Mouse (Mus musculus) cerebellum, postnatal 10 days (tissue): Measurements from ENCODE around the gene Pigp.
A peak's percentile ranks its signal among the peaks of the same experiment; 100 is the strongest.

ENCODE experiments used
- DNase-seq, 2 experiments: peaks; one replicate each; pipeline ENCODE4 v3.0.0; 2021; ENCODE audit warnings: mixed read lengths in 2 of 2

Gene Pigp

DNA sequence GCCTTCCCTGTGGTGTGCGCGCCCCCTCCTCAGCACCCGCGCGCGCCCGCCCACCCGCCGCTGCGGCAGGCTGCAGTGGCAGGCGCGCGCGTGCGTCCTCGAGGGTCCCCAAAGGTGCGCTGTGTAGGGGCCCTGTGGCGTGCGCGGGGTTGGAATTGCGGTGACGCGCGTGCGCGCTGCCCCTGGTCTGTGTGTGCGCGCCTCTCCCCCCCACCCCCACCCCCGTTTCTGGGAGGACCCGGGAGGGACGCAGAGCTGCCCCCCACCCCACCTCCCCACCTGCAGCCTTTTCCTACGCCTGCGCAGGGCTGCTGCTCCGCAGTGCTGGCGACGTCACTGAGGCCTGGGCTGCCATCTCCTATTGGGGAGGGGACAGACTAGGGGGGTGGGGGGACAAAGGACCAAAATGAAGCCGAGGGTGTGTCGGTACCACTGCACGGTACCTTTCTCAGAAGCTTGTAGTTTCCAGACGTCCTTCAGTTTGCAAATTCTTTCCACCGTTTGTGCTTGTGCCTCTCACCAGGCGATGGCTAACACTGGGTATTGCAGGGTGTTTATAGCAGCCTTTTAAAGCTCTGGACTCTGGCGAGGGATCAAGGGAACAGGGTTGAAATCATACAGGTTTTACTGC lies at the start of gene Pigp:
Pigp (minus strand) TSS at position 542 of the 631 bp plus-strand sequence.
- peak; percentile 91 to 92 for DNase-seq

DNA sequence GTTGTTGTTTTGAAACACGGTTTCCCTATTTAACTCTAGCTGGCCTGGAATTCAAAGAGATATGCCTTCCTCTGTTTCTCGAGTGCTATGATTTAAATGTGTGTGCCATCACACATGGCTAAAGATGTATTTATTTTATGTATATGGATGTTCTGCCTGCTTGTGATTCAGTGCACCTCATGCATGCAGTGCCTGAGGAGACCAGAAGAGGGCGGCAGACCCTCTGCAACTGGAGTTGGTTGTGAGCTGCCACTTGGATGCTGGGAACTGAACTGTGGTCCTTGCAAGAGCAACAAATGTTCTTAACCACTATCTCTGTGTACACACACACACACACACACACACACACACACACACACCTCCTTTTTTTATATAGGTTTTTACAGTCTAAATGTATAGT lies 48.9 kb upstream of the Pigp start:
- DNase-seq, result peak; percentile 19

DNA sequence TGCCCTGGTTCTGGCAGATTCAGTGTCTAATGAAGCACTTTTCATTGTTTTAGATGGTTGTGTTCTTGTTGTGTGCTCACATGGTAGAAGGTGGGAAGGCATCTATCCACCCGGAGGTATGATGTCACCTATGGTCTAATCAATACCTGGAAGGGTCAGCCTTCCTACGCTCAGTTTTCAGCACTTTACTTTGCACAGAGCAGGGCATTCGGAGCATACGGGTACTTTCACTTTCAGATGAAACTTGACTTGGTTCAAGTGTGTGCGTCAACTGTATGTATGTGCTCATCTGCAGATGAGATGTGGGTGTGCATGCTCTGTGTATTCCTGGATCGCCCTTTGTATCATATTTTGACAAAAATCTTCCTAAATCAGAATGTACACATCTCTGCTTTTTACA lies 42.5 kb upstream of the Pigp start:
- DNase-seq, result no peak

DNA sequence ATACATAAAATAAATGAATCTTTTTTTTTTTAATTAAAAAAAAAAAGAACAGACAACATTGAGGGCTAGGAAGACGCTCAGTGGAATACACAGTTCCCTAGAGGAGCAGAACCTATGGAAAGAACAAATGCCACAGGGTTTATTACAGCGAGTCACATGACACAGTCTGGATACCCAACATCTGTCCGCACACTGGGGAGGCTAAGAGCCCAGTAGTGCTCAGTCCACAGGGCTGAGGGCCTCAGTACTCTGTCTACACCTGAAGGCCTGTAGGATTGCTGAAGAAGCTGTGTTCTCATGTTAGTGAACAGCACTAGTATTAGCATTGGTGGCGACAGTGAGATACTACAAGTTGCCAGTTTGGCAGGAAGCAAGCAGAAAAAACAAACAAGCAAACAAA lies 41.1 kb upstream of the Pigp start:
- DNase-seq, result peak in 1 of 2 experiments; percentile 10

DNA sequence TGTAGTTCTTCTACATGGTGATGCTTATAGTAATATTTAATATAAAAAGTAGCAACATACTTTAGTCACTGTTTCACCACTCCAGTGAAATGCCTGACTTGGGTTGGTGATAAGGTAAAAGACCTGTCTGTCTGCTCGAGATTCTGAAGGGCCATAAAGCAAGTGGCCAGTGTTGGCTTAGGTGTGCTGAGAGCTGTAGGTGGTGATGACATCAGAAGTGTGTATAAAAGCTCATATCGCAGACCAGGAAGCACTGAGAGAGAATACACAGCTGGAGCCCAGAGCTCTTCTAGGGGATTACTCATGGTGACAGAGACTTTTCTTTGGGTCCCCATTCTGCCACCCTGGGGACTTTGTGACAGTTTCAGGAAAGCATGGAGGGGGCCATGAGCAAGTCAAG lies 40.6 kb upstream of the Pigp start:
- no peak for DNase-seq

DNA sequence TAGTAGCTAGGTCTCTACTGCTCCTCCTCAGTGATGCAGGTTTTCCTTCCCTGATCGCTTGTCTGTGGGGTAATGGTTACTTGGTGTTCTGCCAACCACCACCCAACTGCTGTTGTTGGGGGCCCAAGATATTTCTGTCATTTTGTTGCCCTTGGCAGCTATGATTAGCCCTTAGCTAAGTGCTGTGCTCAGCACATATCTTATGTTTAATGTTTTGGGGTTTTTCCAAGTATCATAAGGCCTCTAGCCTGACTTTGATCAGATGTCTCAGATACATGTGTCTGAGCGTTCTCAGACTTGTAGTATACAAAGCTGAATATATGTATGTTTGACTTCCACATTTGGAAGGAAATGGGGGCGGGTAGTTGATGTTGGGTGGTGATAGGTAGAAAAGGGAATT lies 39.6 kb upstream of the Pigp start:
- no peak for DNase-seq

DNA sequence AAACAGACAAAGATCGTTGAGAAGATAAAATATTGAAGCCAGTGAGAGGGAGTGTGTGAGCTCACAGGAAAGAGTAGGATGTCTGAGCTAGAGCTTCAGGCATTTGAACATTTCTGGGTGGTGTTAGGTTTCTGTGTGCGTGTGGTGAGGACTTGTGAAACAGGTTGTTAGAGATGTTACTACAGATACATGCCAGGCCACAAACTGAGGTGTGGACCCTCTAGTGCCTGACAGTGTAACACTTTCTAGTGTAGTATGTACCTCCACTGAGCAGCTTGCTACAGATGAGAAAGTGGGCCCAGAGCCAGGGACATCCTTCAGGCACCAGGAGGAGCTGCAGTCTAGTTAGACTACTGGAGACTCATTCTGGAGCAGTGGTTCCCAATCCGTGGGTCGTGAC lies 30.5 kb upstream of the Pigp start:
- peak; percentile 66 to 69 for DNase-seq

DNA sequence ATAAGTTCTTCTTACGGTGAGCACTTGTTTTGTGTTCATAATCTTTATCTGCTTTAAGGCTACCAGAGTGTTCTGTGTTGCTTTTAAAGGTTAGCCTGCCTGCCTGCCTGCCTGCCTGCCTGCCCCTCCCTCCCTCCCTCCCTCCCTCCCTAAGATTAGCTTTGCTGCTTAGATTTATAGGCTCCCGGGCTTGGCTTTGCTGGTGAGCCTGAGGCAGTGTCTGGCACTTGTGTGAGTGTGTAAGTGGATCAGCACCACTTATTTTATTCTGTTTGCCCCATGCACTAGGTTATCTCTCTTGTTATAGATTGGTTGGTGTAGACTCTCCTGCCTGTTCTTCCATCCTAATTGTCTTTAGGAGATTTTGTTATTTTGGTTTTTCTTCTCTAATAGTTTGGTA lies 30.0 kb upstream of the Pigp start:
- no peak for DNase-seq

DNA sequence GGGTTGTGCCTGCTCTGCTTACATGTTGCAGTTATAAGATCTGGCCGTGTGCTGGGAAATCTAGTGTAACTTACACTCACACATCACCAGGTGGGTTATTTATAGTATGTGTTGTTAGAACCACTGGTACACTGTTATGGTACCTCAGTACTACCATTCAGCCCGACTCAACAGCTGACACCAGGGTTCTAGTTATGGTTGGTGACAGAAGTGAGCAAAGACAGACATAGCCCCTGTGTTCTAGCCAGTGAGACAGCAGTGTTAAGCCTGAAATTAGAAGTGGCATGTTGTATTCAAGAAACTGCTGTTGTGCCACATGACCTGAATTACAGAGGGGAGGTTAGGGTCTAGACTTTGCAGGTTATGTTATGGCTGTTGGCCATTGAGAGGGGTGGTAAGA lies 27.5 kb upstream of the Pigp start:
- no peak for DNase-seq

DNA sequence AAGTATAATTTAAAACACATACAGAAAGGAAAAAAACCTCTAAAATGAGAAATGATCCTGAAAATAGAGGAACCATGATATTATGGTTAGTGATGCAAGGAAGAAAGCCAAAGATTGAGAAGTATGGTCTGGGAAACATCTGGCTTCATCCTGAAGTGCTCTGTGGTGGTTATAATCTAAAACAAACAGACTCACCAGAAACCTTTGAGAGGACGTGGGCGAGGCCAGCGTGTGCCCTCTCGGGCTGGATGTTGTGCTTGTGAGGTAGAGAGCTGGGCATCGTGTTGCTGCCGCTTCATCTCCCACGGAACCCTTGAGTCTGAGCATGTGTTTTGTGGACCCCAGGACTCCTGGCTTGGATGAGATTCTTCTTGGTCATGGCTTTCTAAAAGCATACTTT lies 25.0 kb upstream of the Pigp start:
- no peak for DNase-seq

DNA sequence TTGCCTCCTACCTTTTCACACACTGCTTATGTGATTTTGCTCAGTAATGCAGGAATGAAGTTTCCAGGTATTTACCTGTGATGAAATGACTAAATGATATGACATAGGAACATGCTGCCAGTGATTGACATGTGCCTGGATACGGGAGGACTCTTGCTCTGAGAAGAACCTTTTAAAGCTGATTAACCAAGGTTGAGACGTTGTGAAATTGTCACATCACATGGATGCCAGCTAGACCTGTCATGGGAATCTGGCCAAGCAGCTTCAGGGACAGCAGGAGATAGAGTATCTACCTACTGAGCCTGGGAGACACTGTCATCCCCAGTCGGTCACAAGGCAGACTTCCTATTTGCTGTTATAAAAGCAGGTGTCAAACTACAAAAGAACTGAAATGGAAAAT lies 23.4 kb upstream of the Pigp start:
- peak; percentile 16 to 22 for DNase-seq

DNA sequence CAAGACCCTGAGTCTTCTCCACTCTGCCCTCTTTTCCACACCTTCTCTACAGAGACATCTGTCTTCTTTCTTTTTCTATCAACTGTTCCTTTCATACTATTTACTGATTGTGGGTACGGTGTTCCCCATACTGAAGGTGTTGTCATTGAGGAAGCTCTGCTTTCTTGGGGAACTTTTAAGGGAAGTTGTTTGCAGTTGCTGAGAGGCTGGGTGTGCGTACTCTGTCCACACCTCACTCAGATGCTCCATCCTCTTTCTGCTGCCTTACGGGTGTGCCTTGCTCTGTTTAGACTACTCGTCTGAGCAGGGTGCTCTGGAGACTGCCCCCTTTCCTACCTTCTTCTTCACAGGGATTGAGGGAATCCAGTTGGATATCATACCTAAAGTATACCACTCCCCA lies 20.7 kb upstream of the Pigp start:
- no peak for DNase-seq

DNA sequence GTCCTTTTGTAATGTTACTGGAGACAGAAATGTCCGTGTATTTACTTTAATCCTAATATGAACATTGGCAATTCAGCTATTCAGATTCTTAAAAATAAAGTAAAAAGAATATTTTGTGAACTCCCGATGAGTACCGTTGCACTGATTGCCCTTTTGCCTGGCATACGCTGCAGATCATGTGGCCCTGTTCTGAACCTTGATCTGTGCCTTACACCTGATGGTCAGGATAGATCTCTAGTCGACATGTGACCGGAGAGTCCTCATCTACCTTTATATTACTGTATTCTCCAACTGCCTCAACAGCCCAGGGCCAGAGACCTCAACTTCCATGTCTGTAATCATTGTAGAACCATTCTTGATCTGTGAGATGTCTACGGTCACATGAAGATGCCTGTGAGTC lies 16.0 kb upstream of the Pigp start:
- DNase-seq, result no peak

DNA sequence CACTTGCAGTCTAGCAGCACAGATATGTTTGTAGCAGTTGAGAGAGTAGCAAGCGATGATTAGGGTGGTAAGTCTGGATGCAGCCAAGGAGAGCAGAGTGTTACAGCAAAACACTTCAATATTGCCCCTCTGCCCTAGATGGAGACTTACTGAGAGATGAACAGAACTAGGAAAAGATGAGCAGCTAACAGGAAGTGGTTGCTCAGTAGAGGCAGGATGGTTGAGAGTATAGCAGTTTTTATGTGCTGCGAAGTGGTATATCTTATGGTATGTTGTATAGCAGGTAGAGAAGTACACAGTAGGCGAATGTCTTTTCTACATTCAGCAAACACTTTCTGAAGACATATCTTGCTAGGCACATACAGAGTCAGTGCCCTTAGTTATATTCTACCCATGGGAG lies 11.6 kb upstream of the Pigp start:
- DNase-seq, result no peak

DNA sequence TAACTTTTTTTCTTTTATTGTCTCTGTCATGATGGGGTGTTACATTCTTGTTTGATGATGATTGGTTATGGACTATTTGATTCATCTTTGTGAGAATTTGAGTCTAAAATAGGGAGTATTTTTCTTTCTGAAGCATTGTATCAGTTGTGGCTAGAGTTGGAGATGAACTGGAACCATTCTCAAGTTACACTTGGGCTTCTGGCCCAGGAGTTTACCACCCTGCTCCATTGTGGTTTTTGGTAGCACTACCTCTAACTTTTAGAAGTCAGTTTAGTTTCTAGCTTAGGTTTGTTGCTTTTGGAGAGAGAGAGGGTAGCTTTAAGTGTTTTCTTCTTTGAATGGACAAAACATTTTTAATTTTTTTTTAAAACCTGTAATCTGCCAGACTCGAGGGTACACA lies 7.7 kb upstream of the Pigp start:
- no peak for DNase-seq

DNA sequence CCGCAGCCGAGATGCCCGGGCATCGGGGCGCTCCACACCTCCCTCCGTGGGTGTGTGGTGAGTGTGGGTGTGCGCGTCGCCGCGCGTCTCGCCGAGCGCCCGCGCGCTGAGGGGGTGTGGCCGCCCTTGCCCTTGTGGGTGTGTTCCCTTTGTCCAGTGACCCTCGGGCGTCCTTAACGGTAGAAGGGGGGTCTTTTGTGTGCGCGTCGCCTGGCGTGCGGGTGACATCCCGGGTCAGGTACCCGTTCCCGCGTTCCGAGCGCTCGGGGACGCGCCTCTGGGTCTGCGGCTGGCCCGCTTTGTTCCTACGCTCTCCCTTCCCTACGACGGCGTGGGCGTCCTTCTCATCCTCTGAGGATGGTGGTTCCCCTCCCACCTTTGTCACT lies 734 bp downstream of the Pigp start:
- peak; percentile 87 to 89 for DNase-seq

DNA sequence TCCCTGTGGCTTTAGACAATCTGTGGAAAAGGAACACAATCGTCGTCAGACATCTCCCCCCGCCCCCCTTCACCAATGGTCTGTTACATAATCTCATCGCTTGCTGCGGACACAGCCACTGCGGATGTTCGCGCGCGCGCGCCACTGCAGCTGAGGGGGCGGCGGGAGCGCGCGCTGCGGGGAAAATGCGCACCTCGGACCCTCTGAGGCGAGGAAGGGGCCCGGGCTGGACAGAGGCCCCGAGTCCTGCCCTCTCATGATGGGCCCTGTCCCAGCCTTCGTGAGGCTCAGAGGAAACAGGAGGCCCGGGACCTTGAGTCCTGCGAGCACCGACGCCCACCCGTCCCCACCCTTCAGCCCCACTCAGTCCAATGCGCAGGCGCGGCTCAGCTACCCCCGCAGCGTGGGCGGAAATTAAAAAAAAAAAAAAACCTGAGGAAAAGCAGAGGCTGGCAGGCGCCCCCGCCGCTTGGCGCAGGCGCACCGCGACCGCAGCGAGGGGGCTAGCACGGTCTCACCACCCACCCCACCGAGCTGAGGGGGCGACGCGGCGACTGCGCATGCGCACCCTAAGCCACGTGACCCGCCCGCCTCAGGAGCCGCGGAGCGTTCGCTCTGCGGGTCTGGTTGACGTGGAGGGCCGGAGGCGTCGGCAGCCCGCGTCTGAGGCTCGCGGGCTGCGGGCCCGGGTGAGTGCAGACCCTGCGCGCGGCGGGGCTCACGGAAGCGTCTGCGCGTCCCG lies 1.3 kb downstream of the Pigp start, which contains the start of gene Ttc3:
Ttc3 (plus strand) TSS at position 446 of the 742 bp plus-strand sequence.
- peak; percentile 99 for DNase-seq

DNA sequence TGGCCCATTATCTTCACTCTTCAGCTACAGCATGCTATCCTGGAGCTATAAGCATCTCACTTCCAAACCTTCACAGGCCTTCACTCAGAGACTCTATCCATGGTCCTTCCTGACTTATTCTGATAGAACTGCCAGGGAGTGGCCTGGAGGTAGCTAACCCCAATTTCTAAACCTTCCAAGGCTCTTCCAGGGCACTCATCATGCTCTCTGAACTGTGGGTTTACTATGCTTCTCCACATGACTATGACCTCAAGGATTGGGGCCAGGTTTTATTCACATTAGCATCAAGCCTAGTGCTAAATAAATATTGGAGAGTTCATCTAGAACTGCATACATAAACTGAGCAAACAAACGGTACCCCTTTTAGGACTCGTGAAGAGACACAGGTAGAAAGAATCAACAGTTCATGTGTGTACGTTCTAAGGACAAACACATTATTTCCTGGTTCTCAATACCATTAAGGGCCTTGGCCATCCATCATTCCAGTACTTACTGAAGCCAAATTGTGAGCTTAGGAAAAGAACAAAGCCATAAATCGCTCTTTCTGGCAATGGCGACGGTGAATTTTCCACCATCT lies 2.0 kb downstream of the Pigp start:
- no peak for DNase-seq

DNA sequence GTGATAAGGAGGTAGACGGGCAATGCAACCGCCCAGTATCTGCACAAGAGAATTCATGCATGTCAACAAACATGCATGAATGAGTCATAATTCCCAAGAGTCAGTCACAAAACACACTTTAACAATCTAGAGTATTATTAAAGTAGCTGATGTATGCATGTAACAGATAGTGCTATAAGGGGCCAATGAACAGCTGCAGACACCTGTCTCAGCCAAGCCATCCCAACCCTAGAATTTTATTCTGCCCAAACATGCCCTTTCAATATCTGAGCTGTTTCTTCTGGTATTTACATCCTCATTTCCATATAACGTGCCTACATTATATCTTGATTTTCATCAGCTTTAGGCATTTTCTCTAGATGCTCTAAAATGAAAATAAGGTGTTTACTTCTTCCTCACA lies 6.2 kb downstream of the Pigp start:
- DNase-seq, result no peak

DNA sequence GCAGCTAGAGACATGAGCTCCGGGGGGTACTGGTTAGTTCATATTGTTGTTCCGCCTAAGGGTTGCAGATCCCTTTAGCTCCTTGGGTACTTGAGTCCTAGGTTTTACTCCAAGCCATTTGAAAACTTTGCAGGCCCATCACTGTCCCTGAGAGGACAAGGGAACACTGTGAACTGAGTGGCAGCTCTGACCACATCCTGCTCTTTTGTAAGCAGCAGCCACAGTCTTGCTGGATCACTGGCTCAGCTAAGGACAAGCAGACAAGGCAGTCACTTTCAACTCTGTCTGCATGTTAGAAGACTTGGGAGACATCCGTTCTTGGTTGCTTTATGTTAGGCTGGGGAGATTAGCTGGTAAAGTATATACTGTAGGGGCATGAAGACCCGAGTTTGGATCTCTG lies 7.8 kb downstream of the Pigp start:
- DNase-seq, result no peak

DNA sequence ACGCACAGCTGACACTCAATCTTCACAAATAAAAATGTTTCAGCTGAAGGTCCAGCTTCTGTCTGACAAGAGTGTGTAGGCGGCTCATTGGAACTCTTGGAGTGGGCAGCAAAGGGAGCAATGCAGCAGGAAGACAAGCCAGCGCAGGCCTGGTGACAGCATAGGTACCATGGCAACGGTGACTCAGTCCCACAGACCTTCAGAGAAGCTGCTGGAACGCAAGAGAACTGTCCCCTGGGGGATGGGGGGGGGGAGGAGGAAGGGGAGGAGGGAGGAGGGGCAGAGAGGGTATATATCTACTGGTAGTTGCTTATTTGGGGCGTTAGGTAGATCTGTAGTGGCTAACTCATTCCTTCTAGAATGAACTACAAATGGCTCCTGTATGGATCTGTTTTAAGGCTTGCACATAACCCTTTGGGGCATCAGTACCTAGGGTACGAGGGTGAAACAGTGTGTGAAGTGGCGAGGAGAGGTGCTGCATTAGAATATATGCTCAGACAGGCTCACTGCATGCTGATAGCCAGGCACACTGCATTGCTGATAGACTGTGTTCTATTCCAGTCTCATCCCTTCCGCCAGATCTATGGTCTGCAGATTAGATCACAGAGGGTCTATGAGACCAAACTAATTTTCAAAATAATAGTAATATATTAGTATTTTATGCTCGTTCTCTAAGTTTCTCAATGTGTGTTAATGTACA lies 9.3 kb downstream of the Pigp start:
- DNase-seq, result peak; percentile 66 to 71

DNA sequence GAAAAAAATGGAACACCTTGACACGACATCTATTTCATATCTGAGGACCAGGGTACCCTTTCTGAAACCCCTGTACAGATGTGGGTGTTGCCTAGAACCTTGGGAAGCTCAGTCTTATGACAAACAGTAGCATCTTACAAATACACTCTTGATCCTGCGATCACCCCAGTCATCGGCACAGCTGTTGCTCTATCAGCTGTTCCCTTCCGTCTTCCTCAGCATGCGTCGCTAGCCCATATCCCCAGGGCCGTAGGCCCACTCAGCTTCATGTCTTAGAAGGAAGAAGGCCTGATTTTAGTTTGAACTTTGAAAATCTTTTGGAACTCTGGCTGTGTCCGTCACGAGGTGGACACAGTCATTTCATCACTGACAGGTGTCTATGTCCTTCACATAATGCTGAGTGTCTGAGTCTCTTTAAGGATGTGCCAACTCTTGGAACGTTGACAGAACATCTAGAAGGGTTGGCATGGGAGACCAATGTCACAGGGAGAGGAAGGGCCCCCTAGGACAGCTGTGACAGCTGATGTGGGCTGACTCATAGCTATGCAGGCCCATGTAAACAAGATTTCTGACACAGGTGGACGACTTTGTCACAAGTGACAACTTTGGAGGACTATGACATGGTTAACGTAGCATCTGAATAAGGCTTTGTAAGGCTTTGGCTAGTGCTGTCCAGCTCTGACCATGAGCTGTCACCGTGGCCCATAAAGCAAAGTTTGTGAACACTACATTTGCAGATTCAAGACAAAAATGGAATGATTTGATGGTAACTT lies 10.9 kb downstream of the Pigp start:
- no peak for DNase-seq

DNA sequence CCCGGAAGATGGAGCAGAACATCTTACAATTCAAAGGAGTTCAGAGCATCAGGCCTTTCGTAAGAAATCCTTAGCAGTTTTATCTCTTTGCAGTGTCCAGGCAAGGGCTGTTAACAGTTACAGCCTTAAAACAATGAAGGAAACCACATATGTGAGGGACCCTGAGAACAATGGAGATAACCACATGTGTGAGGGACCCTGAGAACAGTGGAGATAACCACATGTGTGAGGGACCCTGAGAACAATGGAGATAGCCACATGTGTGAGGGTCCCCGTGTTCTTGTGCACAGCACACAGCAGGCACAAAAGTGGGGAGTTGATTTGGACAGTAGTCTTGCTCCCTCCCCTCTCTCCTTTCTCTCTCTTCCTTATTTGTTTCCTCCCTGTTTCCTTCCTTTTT lies 13.6 kb downstream of the Pigp start:
- no peak for DNase-seq
